Mouse (Mus musculus) liver, embryonic 15.5 days (tissue): ENCODE measurements around the gene Rassf8. TPM values are rescaled to one million over a fixed set of nuclear protein-coding genes. Genes with fewer than 3 reads are reported as not detected.

Experiments
- ATAC-seq: fragments of 200-750 bp; cut with Nextera tagmentation; 2 replicates; pipeline ENCODE4 v1.8.0; 2017; ENCODE audit warnings: moderate number of reproducible peaks, mild to moderate bottlenecking, moderate library complexity; ENCODE audit not compliant: insufficient read depth
- H3K27ac ChIP-seq: fragments of 300-500 bp; sonication (generic); replicated peaks from 2 replicates; pipeline ENCODE4 v1.5.1; 2015; ENCODE audit warnings: mild to moderate bottlenecking, inconsistent platforms
- H3K27me3 ChIP-seq: fragments of 300-500 bp; sonication (generic); 2 replicates; pipeline ENCODE4 v1.6.1; 2015; ENCODE audit warnings: mild to moderate bottlenecking, inconsistent platforms
- H3K36me3 ChIP-seq: fragments of 300-500 bp; sonication (generic); replicated peaks from 2 replicates; pipeline ENCODE4 v1.6.1; 2015; ENCODE audit warnings: moderate library complexity, mild to moderate bottlenecking, inconsistent platforms
- H3K4me1 ChIP-seq: fragments of 300-500 bp; sonication (generic); replicated peaks from 2 replicates; pipeline ENCODE4 v1.6.1; 2015; ENCODE audit warnings: inconsistent platforms
- H3K4me2 ChIP-seq: fragments of 300-500 bp; sonication (generic); 2 replicates; pipeline ENCODE4 v1.6.1; 2015; ENCODE audit warnings: moderate library complexity, mild to moderate bottlenecking, inconsistent platforms
- H3K4me3 ChIP-seq: fragments of 300-500 bp; sonication (generic); replicated peaks from 2 replicates; pipeline ENCODE4 v1.5.1; 2015; ENCODE audit warnings: mild to moderate bottlenecking, inconsistent platforms
- H3K9ac ChIP-seq: fragments of 300-500 bp; sonication (generic); 2 replicates; pipeline ENCODE4 v1.6.1; 2015; ENCODE audit warnings: moderate library complexity, mild to moderate bottlenecking, inconsistent platforms
- H3K9me3 ChIP-seq: fragments of 300-500 bp; sonication (generic); replicated peaks from 2 replicates; pipeline ENCODE4 v1.6.1; 2016; ENCODE audit warnings: inconsistent platforms
- WGBS: fragments of 180-500 bp; shearing (Covaris S2); methylation state at CpG from one replicate; pipeline ENCODE4 v1.1.7; 2015; ENCODE audit warnings: mixed read lengths; ENCODE audit not compliant: insufficient replicate concordance; 5-methylcytosine and 5-hydroxymethylcytosine counted together
- polyA plus RNA-seq: library from polyadenylated mRNA; unstranded; fragments of >200 nt; fragmentation: Nextera tagmentation; extraction: Ambion mirVana; gene quantifications from 2 replicates; pipeline ENCODE4 v1.2.1, GENCODE M21; 2015

The Rassf8 gene
- polyA plus RNA-seq, 1 experiment from 2014 or later: 1.6 TPM

DNA sequence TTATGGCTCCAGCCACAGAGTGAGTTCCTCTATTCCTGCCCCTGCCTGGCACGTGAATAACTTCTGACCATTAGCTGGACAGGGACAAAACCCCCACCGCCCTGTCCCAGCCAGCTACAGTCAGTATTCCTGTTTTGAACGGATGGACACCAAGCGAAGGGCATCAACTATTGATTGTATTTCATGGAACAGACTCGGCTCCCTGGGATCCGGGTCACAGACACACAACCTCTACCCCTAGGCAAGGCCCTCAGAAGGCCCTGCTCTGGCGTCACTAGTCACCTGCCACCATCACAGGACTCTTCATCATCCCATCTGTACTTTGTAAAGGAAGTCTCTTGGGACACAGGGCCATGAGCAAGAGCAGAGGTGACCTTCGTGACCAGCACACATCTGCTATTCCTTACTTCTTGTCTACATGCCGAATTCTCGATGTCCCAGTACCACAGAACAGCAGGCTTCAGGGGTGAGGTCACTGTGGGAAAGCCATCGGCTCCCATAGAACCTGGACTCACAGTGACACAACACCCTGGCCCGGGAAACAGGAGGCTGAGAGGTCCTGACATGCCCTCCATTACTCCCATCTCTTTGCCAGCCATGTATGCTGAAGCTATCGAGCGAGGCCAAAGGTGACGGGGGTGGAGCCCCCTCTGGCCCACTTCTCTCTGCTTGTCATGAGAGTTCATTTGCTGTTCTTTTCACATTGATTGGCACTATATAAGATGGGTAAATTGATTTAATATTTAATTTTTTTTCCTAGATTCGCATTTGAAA is 82.7 kb downstream of the Rassf8 start:
- H3K4me3 ChIP-seq: no peak overlapping the region
- peak; percentile 44 for ATAC-seq
- H3K9ac ChIP-seq: no peak overlapping the region
- no peaks in the 10 kb centered on the region for H3K36me3 ChIP-seq
- no peaks in the 10 kb centered on the region for H3K27me3 ChIP-seq
- WGBS: 64% methylated on average over 16 of the region's 16 CpGs
- H3K4me2 ChIP-seq: no peak overlapping the region
- no peak overlapping the region for H3K27ac ChIP-seq
- no peaks in the 10 kb centered on the region for H3K9me3 ChIP-seq
- no peaks in the 10 kb centered on the region for H3K4me1 ChIP-seq

DNA sequence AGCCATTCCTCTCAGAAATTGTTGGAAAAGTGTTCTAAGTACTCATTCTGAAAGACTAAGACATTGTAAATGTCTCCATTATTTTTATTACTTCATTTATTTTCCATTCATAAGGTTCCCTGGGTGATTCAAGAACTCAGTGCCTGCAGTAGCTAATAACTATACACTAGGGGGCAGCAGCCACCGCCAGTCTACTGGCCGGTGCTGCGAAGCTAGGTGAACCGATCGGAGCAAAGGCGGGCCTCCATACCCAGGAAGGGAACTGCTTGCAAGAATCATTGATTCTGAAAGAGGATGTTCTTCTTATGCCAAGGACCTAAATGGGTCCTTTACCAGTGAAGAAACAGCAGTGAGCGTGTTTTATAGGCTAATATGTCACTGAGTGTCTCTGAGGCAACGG is 83.6 kb downstream of the Rassf8 start:
- Histone ChIP-seq H3K9ac (no peak overlapping the region), H3K4me1 (no peaks in the 10 kb centered on the region), H3K27me3 (no peaks in the 10 kb centered on the region), H3K36me3 (no peaks in the 10 kb centered on the region), H3K27ac (no peak overlapping the region), H3K4me2 (no peak overlapping the region), H3K9me3 (no peaks in the 10 kb centered on the region), H3K4me3 (no peak overlapping the region)
- 17% methylated on average over 8 of the region's 8 CpGs for WGBS
- ATAC-seq: no peak

DNA sequence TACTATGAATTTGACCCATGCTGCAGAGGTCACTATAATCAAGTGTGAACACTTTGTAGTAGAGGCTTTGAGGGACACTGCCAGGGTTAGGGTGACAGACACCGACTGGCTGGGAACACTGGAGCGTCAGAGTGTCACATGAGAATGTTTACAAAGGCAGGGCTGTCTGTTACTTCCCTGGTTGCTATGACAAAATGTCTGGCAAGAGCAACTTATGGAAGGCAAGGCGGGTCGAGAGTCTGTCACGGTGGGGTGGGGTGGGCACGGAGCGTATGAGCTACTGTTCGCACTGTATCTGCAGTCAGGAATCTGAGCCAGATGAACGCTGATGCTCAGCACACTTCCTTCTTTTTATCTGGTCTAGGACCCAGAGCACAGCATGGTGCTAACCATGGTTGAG is 84.1 kb downstream of the Rassf8 start:
- Histone ChIP-seq H3K4me1 (no peaks in the 10 kb centered on the region), H3K4me3 (no peak overlapping the region), H3K4me2 (no peak overlapping the region), H3K36me3 (no peaks in the 10 kb centered on the region), H3K9me3 (no peaks in the 10 kb centered on the region), H3K27ac (no peak overlapping the region), H3K27me3 (no peaks in the 10 kb centered on the region), H3K9ac (no peak overlapping the region)
- ATAC-seq: no peak
- WGBS: 50% methylated on average over 9 of the region's 9 CpGs

DNA sequence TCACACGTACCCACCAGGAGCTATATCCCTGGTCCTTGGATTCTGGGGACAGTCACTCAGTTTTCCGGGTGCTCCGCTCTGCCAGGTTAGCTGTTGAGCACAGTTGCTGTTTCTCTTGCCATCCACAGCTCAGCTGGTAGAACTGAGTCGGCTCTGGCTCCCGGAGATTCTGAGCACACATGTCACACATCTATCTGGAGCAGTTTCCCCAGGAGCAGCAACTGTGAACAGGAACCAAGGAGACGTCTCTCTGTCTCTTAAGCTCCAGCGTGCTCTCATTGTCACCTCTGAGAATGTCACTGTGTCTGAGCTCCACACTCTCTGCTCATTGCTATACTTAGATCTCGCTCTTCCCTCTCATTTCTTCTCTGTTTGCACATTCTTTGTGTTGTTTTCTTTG is 86.4 kb downstream of the Rassf8 start:
- Histone ChIP-seq H3K36me3 (no peaks in the 10 kb centered on the region), H3K27ac (no peak overlapping the region), H3K4me2 (no peak overlapping the region), H3K4me3 (no peak overlapping the region), H3K4me1 (no peaks in the 10 kb centered on the region), H3K27me3 (no peaks in the 10 kb centered on the region), H3K9me3 (no peaks in the 10 kb centered on the region), H3K9ac (no peak overlapping the region)
- ATAC-seq: no peak
- WGBS: 57% methylated on average over 8 of the region's 8 CpGs

DNA sequence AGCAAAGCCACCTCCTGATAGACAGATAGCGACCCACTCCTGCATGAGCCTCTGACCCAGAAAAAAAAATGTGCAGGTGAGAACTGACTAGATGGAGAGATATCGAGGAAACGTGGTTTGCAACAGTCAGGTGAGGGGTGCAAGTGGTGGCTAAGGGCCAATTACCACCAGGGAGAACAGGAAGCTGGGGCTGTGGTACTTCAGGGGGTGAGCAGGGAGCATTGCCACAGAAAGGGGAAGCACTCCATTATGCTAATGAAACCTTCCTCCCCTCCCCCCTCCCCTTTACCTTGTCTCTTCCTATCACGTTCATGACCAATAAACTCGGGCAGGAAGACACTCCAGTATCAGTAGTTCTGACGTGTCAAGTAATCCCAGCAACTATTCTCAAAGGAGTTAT is 88.8 kb downstream of the Rassf8 start:
- H3K27me3 ChIP-seq: no peaks in the 10 kb centered on the region
- no peaks in the 10 kb centered on the region for H3K4me1 ChIP-seq
- H3K4me2 ChIP-seq: no peak overlapping the region
- no peak overlapping the region for H3K9ac ChIP-seq
- WGBS: 6% methylated on average over 6 of the region's 6 CpGs
- H3K27ac ChIP-seq: no peak overlapping the region
- H3K9me3 ChIP-seq: no peaks in the 10 kb centered on the region
- no peak overlapping the region for H3K4me3 ChIP-seq
- ATAC-seq: no peak
- no peaks in the 10 kb centered on the region for H3K36me3 ChIP-seq

DNA sequence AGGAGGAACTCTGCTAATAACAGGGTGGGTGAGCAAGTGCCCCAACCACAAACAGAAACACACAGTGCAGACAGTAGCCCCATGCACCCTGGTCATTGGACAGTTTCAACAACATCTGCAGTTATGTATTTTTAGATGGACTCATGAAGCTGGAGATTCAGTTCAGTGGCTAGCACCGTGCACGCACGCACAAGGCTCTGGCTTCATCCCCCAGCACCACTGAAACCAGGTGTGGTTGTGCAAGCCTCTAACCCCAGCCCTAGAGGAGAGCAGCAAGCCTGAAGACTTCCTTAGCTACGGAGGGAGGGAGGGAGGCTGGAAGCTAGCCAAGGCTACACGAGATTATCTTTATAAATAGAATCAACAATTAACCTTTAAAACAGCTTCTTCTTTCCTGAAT is 99.1 kb downstream of the Rassf8 start:
- no peak overlapping the region for H3K27ac ChIP-seq
- H3K9ac ChIP-seq: no peak overlapping the region
- H3K4me3 ChIP-seq: no peak overlapping the region
- H3K36me3 ChIP-seq: no peaks in the 10 kb centered on the region
- H3K4me2 ChIP-seq: no peak overlapping the region
- no peaks in the 10 kb centered on the region for H3K4me1 ChIP-seq
- no peaks in the 10 kb centered on the region for H3K9me3 ChIP-seq
- no peaks in the 10 kb centered on the region for H3K27me3 ChIP-seq
- WGBS: 40% methylated on average over 5 of the region's 5 CpGs
- no peak for ATAC-seq

DNA sequence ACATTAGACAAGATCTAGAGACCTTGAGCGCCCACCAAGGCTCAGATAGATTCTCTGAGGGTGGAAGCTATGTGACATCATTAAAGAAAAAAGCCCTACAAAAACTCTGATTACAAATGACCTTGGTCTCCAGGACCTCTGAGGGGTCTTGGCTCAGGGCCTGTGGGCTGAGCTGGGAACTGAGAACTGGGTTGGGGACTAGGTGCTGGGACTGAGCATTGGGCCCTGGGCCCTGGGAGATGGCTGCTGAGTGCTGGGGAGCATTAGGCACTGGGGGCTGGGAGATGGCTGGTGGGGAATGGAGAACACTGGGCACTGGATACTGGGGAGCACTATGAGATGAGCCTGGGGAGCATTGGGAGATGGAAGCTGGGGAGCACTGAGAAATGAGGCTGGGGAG is 99.5 kb downstream of the Rassf8 start:
- Histone ChIP-seq H3K4me1 (no peaks in the 10 kb centered on the region), H3K27ac (no peak overlapping the region), H3K4me2 (no peak overlapping the region), H3K27me3 (no peaks in the 10 kb centered on the region), H3K4me3 (no peak overlapping the region), H3K9ac (no peak overlapping the region), H3K36me3 (no peaks in the 10 kb centered on the region), H3K9me3 (no peaks in the 10 kb centered on the region)
- 40% methylated on average over 1 of the region's 1 CpGs for WGBS
- ATAC-seq: no peak

DNA sequence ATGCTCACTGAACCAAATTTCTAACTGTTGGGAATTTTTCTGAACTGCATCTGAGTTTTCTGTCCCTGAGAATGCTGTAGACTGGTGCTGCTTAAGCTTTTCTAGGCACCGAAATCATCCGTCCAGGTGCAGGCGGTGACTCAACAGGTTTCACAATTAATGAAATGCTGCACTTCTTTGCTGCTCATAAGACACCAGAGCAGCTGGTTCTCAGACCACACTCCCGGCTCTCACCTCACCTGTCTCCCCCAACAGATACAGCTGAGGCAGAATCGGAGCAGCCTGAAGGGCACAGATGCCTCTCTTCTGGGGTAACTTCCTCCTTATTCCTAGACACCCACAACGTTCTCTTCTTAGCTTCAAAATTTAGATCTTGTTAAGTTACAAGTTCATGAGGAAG is 100.4 kb downstream of the Rassf8 start:
- Histone ChIP-seq H3K4me1 (no peaks in the 10 kb centered on the region), H3K9ac (no peak overlapping the region), H3K9me3 (no peaks in the 10 kb centered on the region), H3K36me3 (no peaks in the 10 kb centered on the region), H3K27ac (no peak overlapping the region), H3K4me3 (no peak overlapping the region), H3K27me3 (no peaks in the 10 kb centered on the region), H3K4me2 (no peak overlapping the region)
- WGBS: 57% methylated on average over 6 of the region's 6 CpGs
- no peak for ATAC-seq

DNA sequence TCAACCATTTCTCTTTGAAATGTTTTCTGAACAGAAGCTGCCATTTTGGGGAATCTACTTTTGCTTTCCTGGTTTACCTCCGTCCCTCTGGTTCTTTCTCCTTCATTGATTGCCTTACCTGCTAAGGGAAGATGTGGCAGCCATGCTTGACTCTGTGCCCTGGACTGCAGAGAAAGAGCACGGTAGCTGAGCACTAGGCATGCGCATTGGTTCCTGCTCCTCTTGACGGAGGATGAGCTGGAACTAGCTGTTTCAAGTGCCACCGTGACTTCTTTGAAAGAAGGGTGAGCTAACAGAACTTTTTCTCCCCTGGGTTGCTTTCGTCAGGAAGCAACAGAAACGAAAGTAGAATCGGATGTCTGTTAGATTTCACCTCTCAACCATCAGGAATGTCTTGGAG is 101.1 kb downstream of the Rassf8 start:
- H3K9me3 ChIP-seq: no peaks in the 10 kb centered on the region
- H3K4me1 ChIP-seq: no peaks in the 10 kb centered on the region
- H3K4me3 ChIP-seq: no peak overlapping the region
- no peak overlapping the region for H3K9ac ChIP-seq
- H3K27me3 ChIP-seq: no peaks in the 10 kb centered on the region
- no peak for ATAC-seq
- no peak overlapping the region for H3K27ac ChIP-seq
- 70% methylated on average over 8 of the region's 8 CpGs for WGBS
- no peak overlapping the region for H3K4me2 ChIP-seq
- H3K36me3 ChIP-seq: no peaks in the 10 kb centered on the region

DNA sequence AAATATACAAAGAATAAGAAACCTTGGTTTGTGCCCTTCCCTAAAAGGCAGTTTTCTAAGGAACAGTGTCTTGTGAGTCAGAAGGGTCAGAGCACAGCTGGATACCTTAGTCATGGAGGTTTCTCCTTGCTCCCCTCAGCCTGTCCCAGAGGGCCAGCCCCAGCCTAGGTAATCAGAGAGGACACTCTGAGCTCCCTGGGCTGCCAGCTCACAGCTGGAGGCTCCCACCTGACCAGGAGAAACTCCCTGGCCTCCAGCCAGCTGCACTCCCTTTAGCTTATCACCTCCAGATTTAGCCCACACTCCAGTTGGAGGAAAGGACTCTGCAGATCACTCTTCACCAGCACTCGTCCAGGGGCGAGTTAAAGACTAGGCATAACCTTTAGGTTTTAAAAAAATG is 104.2 kb downstream of the Rassf8 start:
- no peak overlapping the region for H3K27ac ChIP-seq
- ATAC-seq: no peak
- 21% methylated on average over 2 of the region's 2 CpGs for WGBS
- H3K9ac ChIP-seq: no peak overlapping the region
- H3K9me3 ChIP-seq: no peaks in the 10 kb centered on the region
- H3K27me3 ChIP-seq: no peaks in the 10 kb centered on the region
- peaks cover 4% of the 10 kb centered on the region for H3K4me1 ChIP-seq
- no peak overlapping the region for H3K4me3 ChIP-seq
- H3K36me3 ChIP-seq: no peaks in the 10 kb centered on the region
- no peak overlapping the region for H3K4me2 ChIP-seq

DNA sequence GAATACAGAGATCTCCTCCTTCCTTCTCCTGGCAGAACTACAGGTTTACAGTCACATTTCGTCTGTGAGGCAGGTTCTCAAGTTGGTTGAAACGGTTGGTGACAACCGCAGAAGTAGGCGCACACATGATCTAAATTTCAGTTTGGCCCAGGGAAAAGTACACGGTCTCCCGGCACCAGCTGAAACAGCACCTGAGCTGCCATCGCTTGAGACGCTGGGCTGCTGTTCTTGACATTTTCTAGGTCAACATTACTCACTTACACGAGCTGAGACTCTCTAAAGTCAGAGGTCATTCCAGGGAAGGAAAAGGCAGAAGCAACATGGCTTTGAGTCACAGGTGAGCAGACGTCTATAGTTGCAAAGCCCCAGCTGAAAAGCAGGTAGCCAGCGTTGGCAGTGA is 105.4 kb downstream of the Rassf8 start:
- no peak for ATAC-seq
- 60% methylated on average over 11 of the region's 11 CpGs for WGBS
- Histone ChIP-seq H3K4me3 (no peak overlapping the region), H3K27me3 (no peaks in the 10 kb centered on the region), H3K9me3 (no peaks in the 10 kb centered on the region), H3K36me3 (no peaks in the 10 kb centered on the region), H3K27ac (no peak overlapping the region), H3K4me2 (no peak overlapping the region), H3K9ac (no peak overlapping the region), H3K4me1 (peaks cover 6% of the 10 kb centered on the region)

DNA sequence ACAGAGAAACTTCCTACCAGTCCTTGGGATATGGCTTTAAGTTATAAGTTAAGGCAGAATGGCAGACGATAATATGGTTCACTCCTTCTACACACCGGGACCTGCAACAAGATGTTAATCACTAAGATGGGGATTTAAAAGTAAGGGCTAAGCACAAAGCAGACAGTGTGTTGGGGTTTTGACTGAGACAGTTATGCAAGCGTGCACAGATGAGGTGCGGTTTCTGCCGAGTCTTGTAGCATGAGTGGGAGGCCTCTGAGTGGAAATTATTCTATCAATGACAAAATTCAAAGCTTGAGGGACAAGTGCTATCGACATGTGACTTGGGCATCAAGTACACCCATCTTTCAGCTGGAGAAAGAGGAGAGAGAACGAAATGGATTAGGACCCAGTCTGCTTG is 106.2 kb downstream of the Rassf8 start:
- Histone ChIP-seq H3K4me1 (peaks cover 6% of the 10 kb centered on the region), H3K36me3 (no peaks in the 10 kb centered on the region), H3K4me2 (no peak overlapping the region), H3K27ac (no peak overlapping the region), H3K27me3 (no peaks in the 10 kb centered on the region), H3K4me3 (no peak overlapping the region), H3K9ac (no peak overlapping the region), H3K9me3 (no peaks in the 10 kb centered on the region)
- WGBS: 78% methylated on average over 7 of the region's 7 CpGs
- ATAC-seq: no peak
